Mouse (Mus musculus) embryo, embryonic 11 days (tissue): ENCODE results near the gene Cntn2.

Experiments used
- DNase-seq: peaks from one replicate; pipeline ENCODE4 v3.0.0-alpha.2; 2015

The Cntn2 gene

GRCm38 (mm10) chr1:132542762-132543306 lies at the start of gene Cntn2:
Gene Cntn2 (minus strand): TSS chr1:132543256.
- DNase-seq: peak; percentile 76

- no peak for DNase-seq
Observed at GRCm38 (mm10) chr1:132592145-132592544, 49.1 kb upstream of the Cntn2 start.

GRCm38 (mm10) chr1:132591399-132591930 lies 48.4 kb upstream of the Cntn2 start:
- no peak for DNase-seq

GRCm38 (mm10) chr1:132586679-132587201 lies 43.7 kb upstream of the Cntn2 start:
- no peak for DNase-seq

GRCm38 (mm10) chr1:132585376-132585775 lies 42.3 kb upstream of the Cntn2 start:
- no peak for DNase-seq

GRCm38 (mm10) chr1:132582998-132583604 lies 40.0 kb upstream of the Cntn2 start:
- no peak for DNase-seq

GRCm38 (mm10) chr1:132581845-132582839 lies 39.1 kb upstream of the Cntn2 start:
- peak; percentile 59 for DNase-seq

- no peak for DNase-seq
Observed at GRCm38 (mm10) chr1:132580063-132580462, 37.0 kb upstream of the Cntn2 start.

GRCm38 (mm10) chr1:132576845-132577244 lies 33.8 kb upstream of the Cntn2 start:
- no peak for DNase-seq

GRCm38 (mm10) chr1:132572851-132573250 lies 29.8 kb upstream of the Cntn2 start:
- DNase-seq: no peak

- DNase-seq: no peak
Observed at GRCm38 (mm10) chr1:132571613-132572012, 28.6 kb upstream of the Cntn2 start.

GRCm38 (mm10) chr1:132570906-132571305 lies 27.9 kb upstream of the Cntn2 start:
- no peak for DNase-seq

- no peak for DNase-seq
Observed at GRCm38 (mm10) chr1:132570068-132570780, 27.2 kb upstream of the Cntn2 start.

- no peak for DNase-seq
Observed at GRCm38 (mm10) chr1:132569516-132569915, 26.5 kb upstream of the Cntn2 start.

GRCm38 (mm10) chr1:132567336-132568125 lies 24.5 kb upstream of the Cntn2 start:
- no peak for DNase-seq

GRCm38 (mm10) chr1:132565766-132566165 lies 22.7 kb upstream of the Cntn2 start:
- no peak for DNase-seq

- no peak for DNase-seq
Observed at GRCm38 (mm10) chr1:132564946-132565345, 21.9 kb upstream of the Cntn2 start.

GRCm38 (mm10) chr1:132562337-132562795 lies 19.3 kb upstream of the Cntn2 start:
- peak; percentile 57 for DNase-seq

GRCm38 (mm10) chr1:132560907-132561700 lies 18.0 kb upstream of the Cntn2 start:
- no peak for DNase-seq

GRCm38 (mm10) chr1:132559045-132559444 lies 16.0 kb upstream of the Cntn2 start:
- DNase-seq: peak; percentile 63
